Comparison of ENCODE assay signal across 10 mouse cellular contexts in genomic region chr4:111485189-111485588, GRCm38 (mm10).
DNase-seq lines count a peak whose midpoint lies in the region; ATAC-seq and TF ChIP-seq lines count a peak whose summit lies in the region.
"Had no signal": no experiment of that assay in that cellular context is flagged by ENCODE, and none has a peak within 500 bp of the region (broad histone marks: within the 10 kb centered on the region; RNA-seq: fewer than 3 reads in every experiment).

No protein-coding gene starts in this region.

- H3K27ac ChIP-seq in kidney, postnatal 0 days = no peak overlapping the region
- no peak overlapping the region for H3K27ac ChIP-seq in intestine, postnatal 0 days (ENCODE audit: low read depth, low read length)
- H3K27ac ChIP-seq: limb, embryonic 12.5 days had no signal

- H3K9me3 ChIP-seq in kidney, postnatal 0 days (replicated peaks; ENCODE audit: low read length) = no peaks in the 10 kb centered on the region
- no peaks in the 10 kb centered on the region for H3K9me3 ChIP-seq in intestine, postnatal 0 days (ENCODE audit: control insufficient read depth)
- H3K9me3 ChIP-seq: limb, embryonic 12.5 days had no signal

- ATAC-seq in kidney, postnatal 0 days (replicated peaks; ENCODE audit: low FRiP score, low read depth) = no peak; the same call in 1 of the 2 replicates
- ATAC-seq in Patski = peak; percentile 39
- no peak for ATAC-seq in intestine, postnatal 0 days
- no peak for ATAC-seq in megakaryocyte, adult 5-6 weeks (ENCODE audit: poor library complexity, severe bottlenecking)

- no peaks in the 10 kb centered on the region for H3K27me3 ChIP-seq in kidney, postnatal 0 days (ENCODE audit: insufficient read depth, low read length)
- H3K27me3 ChIP-seq in Patski = no peaks in the 10 kb centered on the region
- H3K27me3 ChIP-seq in intestine, postnatal 0 days (replicated peaks; ENCODE audit: control insufficient read depth, insufficient read depth, low read length) = no peaks in the 10 kb centered on the region
- H3K27me3 ChIP-seq: limb, embryonic 12.5 days had no signal

- no peaks in the 10 kb centered on the region for H3K36me3 ChIP-seq in kidney, postnatal 0 days (ENCODE audit: insufficient read depth, low read length)
- no peaks in the 10 kb centered on the region for H3K36me3 ChIP-seq in intestine, postnatal 0 days (ENCODE audit: control insufficient read depth, insufficient read depth)
- H3K36me3 ChIP-seq: limb, embryonic 12.5 days had no signal

- peak; percentile 19 for DNase-seq in kidney, postnatal 0 days (ENCODE audit: low spot score)
- DNase-seq in kidney, postnatal 25 days = no peak
- DNase-seq in Patski (ENCODE audit: low read depth, low spot score) = no peak
- DNase-seq in fibroblast of lung, adult 2 months (ENCODE audit: low read depth) = peak; percentile 12
- peak; percentile 66 for DNase-seq in heart, postnatal 4 days
- no peak for DNase-seq in urinary bladder, postnatal 14 days (ENCODE audit: low spot score)
- DNase-seq: kidney, adult 11 months had no signal

- H3K4me1 ChIP-seq in kidney, postnatal 0 days (replicated peaks; ENCODE audit: insufficient read depth, low read length) = no peaks in the 10 kb centered on the region
- H3K4me1 ChIP-seq in intestine, postnatal 0 days (replicated peaks; ENCODE audit: control insufficient read depth, insufficient read depth, low read length) = no peaks in the 10 kb centered on the region

- in situ Hi-C loops in Patski (cut with MboI; ENCODE audit: low pct_unique_long_range_greater_than_20kb) = no loop called here

- no peak overlapping the region for H3K4me3 ChIP-seq in kidney, postnatal 0 days (replicated peaks; ENCODE audit: low read depth, low read length)
- no peak overlapping the region for H3K4me3 ChIP-seq in intestine, postnatal 0 days (ENCODE audit: low read depth, low read length)
- H3K4me3 ChIP-seq: limb, embryonic 12.5 days had no signal

- WGBS in kidney, postnatal 0 days = 54% methylated on average over 5 of the region's 5 CpGs
- 66% methylated on average over 5 of the region's 5 CpGs for WGBS in intestine, postnatal 0 days

- POLR2A ChIA-PET in Patski (lab: Charles Lee) = no interaction called here

- no peak overlapping the region for H3K4me2 ChIP-seq in kidney, postnatal 0 days (ENCODE audit: low read length)
- no peak overlapping the region for H3K4me2 ChIP-seq in intestine, postnatal 0 days (replicated peaks; ENCODE audit: low read depth)
- H3K4me2 ChIP-seq: limb, embryonic 12.5 days had no signal

- no peak for TF ChIP-seq CTCF in kidney, postnatal 0 days (IDR thresholded peaks at IDR 0.05; ENCODE audit: low read depth)
- TF ChIP-seq CTCF in Patski (IDR thresholded peaks at IDR 0.05) = no peak
- no peak for TF ChIP-seq CTCF in intestine, postnatal 0 days (IDR thresholded peaks at IDR 0.05; ENCODE audit: low read depth)

- H3K9ac ChIP-seq in kidney, postnatal 0 days (ENCODE audit: low read depth, low read length) = no peak overlapping the region
- no peak overlapping the region for H3K9ac ChIP-seq in intestine, postnatal 0 days (ENCODE audit: low read depth, low read length)
- H3K9ac ChIP-seq: limb, embryonic 12.5 days had no signal

- CTCF ChIA-PET in Patski (lab: Charles Lee) = no interaction called here

Comparison
In these comparisons a context has a peak if more than half of its experiments do, and no peak if none do; other contexts are left out.
1. DNase-seq: peak in kidney, postnatal 0 days (single experiment), fibroblast of lung, adult 2 months (single experiment) and heart, postnatal 4 days (single experiment); none in kidney, postnatal 25 days (0 of 2), Patski (single experiment) and urinary bladder, postnatal 14 days (single experiment).